Mouse (Mus musculus) MEL (cell line): ENCODE data around the gene Lrig2. TPM values are rescaled to one million over a fixed set of nuclear protein-coding genes. Genes with fewer than 3 reads are reported as not detected.

Experiments used
- DNase-seq: peaks from one replicate; pipeline ENCODE4 v3.0.0; 2011; ENCODE audit warnings: low read depth, low spot score
- H3K27ac ChIP-seq: 2 replicates; pipeline ENCODE4 v1.5.1; 2012; ENCODE audit warnings: low read depth, mild to moderate bottlenecking, control low read depth, low read length, moderate library complexity; ENCODE audit not compliant: control insufficient read depth
- H3K27me3 ChIP-seq, 2 experiments: fragments of 150-350 bp in 1 of 2; sonication (generic) in 1 of 2; 2 replicates each; pipeline ENCODE4 v1.6.1; 2012; ENCODE audit warnings: low read length in 2 of 2, mild to moderate bottlenecking in 2 of 2, improper control_type of control experiment in 1 of 2, moderate library complexity in 1 of 2; ENCODE audit not compliant: insufficient read depth in 2 of 2, control insufficient read depth in 1 of 2
- H3K36me3 ChIP-seq, 2 experiments: 2 replicates each; pipeline ENCODE4 v1.6.1; 2012 to 2014; ENCODE audit warnings: low read length in 2 of 2, improper control_type of control experiment in 1 of 2, inconsistent platforms in 1 of 2, mild to moderate bottlenecking in 1 of 2; ENCODE audit not compliant: insufficient read depth in 2 of 2, control insufficient read depth in 1 of 2
- H3K4me1 ChIP-seq, 2 experiments: fragments of 150-350 bp in 1 of 2; sonication (generic) in 1 of 2; 2 replicates each; pipeline ENCODE4 v1.6.1; 2012; ENCODE audit warnings: low read length in 2 of 2, improper control_type of control experiment in 1 of 2, mild to moderate bottlenecking in 1 of 2; ENCODE audit not compliant: insufficient read depth in 2 of 2, control insufficient read depth in 1 of 2
- H3K4me3 ChIP-seq, 2 experiments: fragments of 150-350 bp in 1 of 2; sonication (generic) in 1 of 2; 2 replicates each; pipeline ENCODE4 v1.5.1; 2012; ENCODE audit warnings: low read depth in 2 of 2, low read length in 2 of 2, mild to moderate bottlenecking in 2 of 2, moderate library complexity in 2 of 2, control low read depth in 1 of 2, improper control_type of control experiment in 1 of 2; ENCODE audit not compliant: control insufficient read depth in 1 of 2, insufficient read depth in 1 of 2
- H3K79me2 ChIP-seq: 2 replicates; pipeline ENCODE4 v1.6.1; 2012; ENCODE audit warnings: mild to moderate bottlenecking, low read length, moderate library complexity; ENCODE audit not compliant: control insufficient read depth, poor library complexity, insufficient read depth
- H3K9ac ChIP-seq: 2 replicates; pipeline ENCODE4 v1.6.1; 2012; ENCODE audit warnings: low read depth, mild to moderate bottlenecking, control low read depth, low read length, moderate library complexity; ENCODE audit not compliant: control insufficient read depth, poor library complexity, severe bottlenecking
- H3K9me3 ChIP-seq: fragments of 150-350 bp; sonication (generic); replicated peaks from 2 replicates; pipeline ENCODE4 v1.6.1; 2012; ENCODE audit warnings: mild to moderate bottlenecking, low read length, improper control_type of control experiment, moderate library complexity; ENCODE audit not compliant: insufficient read depth
- CHD2 ChIP-seq: IDR thresholded peaks from 2 replicates; pipeline ENCODE4 v1.6.1; 2011; ENCODE audit warnings: low read length, improper control_type of control experiment
- CTCF ChIP-seq, 3 experiments: IDR thresholded peaks in 2 of 3; conservative IDR thresholded peaks in 1 of 3; 2 replicates each; pipeline ENCODE4 v1.5.1; 2011 to 2012; ENCODE audit warnings: low read length in 3 of 3, low read depth in 2 of 3, mild to moderate bottlenecking in 2 of 3, improper control_type of control experiment in 1 of 3, inconsistent platforms in 1 of 3, mixed read lengths in 1 of 3, moderate library complexity in 1 of 3; ENCODE audit not compliant: control insufficient read depth in 1 of 3, insufficient read depth in 1 of 3, poor library complexity in 1 of 3, severe bottlenecking in 1 of 3
- E2F4 ChIP-seq: IDR thresholded peaks from 2 replicates; pipeline ENCODE4 v1.6.1; 2011; ENCODE audit warnings: low read depth, low read length, improper control_type of control experiment, borderline replicate concordance
- ELF1 ChIP-seq: IDR thresholded peaks from 2 replicates; pipeline ENCODE4 v1.6.1; 2014; ENCODE audit warnings: low read depth, mild to moderate bottlenecking, inconsistent platforms, low read length, improper control_type of control experiment, moderate library complexity
- EP300 ChIP-seq, 2 experiments: IDR thresholded peaks; 2 replicates each; pipeline ENCODE4 v1.6.1; 2011; ENCODE audit warnings: improper control_type of control experiment in 2 of 2, low read length in 2 of 2, low read depth in 1 of 2, mild to moderate bottlenecking in 1 of 2
- ETS1 ChIP-seq: IDR thresholded peaks from 2 replicates; pipeline ENCODE4 v1.6.1; 2012; ENCODE audit warnings: low read depth, mild to moderate bottlenecking, inconsistent platforms, low read length, improper control_type of control experiment, moderate library complexity
- GATA1 ChIP-seq: IDR thresholded peaks from 2 replicates; pipeline ENCODE4 v1.6.1; 2011; ENCODE audit warnings: low read depth, low read length, improper control_type of control experiment
- HCFC1 ChIP-seq: IDR thresholded peaks from 2 replicates; pipeline ENCODE4 v1.6.1; 2012; ENCODE audit warnings: low read depth, mild to moderate bottlenecking, inconsistent platforms, low read length, improper control_type of control experiment, moderate library complexity
- JUND ChIP-seq: IDR thresholded peaks from 2 replicates; pipeline ENCODE4 v1.6.1; 2011; ENCODE audit warnings: low read depth, mild to moderate bottlenecking, improper control_type of control experiment, low read length
- MAFK ChIP-seq: IDR thresholded peaks from 2 replicates; pipeline ENCODE4 v1.6.1; 2011; ENCODE audit warnings: low read depth, mild to moderate bottlenecking, low read length, improper control_type of control experiment, borderline replicate concordance
- MAX ChIP-seq: IDR thresholded peaks from 2 replicates; pipeline ENCODE4 v1.6.1; 2011; ENCODE audit warnings: low read length, improper control_type of control experiment
- MAZ ChIP-seq: IDR thresholded peaks from 2 replicates; pipeline ENCODE4 v1.6.1; 2012; ENCODE audit warnings: low read depth, mild to moderate bottlenecking, inconsistent platforms, low read length, improper control_type of control experiment
- MXI1 ChIP-seq: IDR thresholded peaks from 2 replicates; pipeline ENCODE4 v1.6.1; 2011; ENCODE audit warnings: mild to moderate bottlenecking, low read depth, low read length, improper control_type of control experiment
- MYB ChIP-seq: IDR thresholded peaks from 2 replicates; pipeline ENCODE4 v1.6.1; 2011; ENCODE audit warnings: mild to moderate bottlenecking, low read depth, low read length, improper control_type of control experiment
- MYC ChIP-seq: IDR thresholded peaks from 2 replicates; pipeline ENCODE4 v1.6.1; 2011; ENCODE audit warnings: low read depth, mild to moderate bottlenecking, low read length, improper control_type of control experiment, moderate library complexity
- NELFE ChIP-seq: IDR thresholded peaks from 2 replicates; pipeline ENCODE4 v1.6.1; 2011; ENCODE audit warnings: low read depth, low read length, improper control_type of control experiment
- NRF1 ChIP-seq: IDR thresholded peaks from 2 replicates; pipeline ENCODE4 v1.6.1; 2014; ENCODE audit warnings: low read depth, mild to moderate bottlenecking, inconsistent platforms, low read length, improper control_type of control experiment, moderate library complexity; ENCODE audit not compliant: poor library complexity, insufficient read depth, severe bottlenecking
- POLR2A ChIP-seq, 2 experiments: IDR thresholded peaks; 2 replicates each; pipeline ENCODE4 v1.6.1; 2011 to 2012; ENCODE audit warnings: low read length in 2 of 2, mild to moderate bottlenecking in 2 of 2, control low read depth in 1 of 2, improper control_type of control experiment in 1 of 2, low read depth in 1 of 2, moderate library complexity in 1 of 2; ENCODE audit not compliant: control insufficient read depth in 1 of 2, insufficient read depth in 1 of 2, poor library complexity in 1 of 2
- POLR2AphosphoS2 ChIP-seq: IDR thresholded peaks from 2 replicates; pipeline ENCODE4 v1.6.1; 2011; ENCODE audit warnings: low read length, improper control_type of control experiment
- POLR2AphosphoS5 ChIP-seq: IDR thresholded peaks from 2 replicates; pipeline ENCODE4 v1.6.1; 2012; ENCODE audit warnings: low read depth, borderline replicate concordance, mild to moderate bottlenecking, inconsistent platforms, low read length, moderate library complexity, mixed read lengths
- RAD21 ChIP-seq: IDR thresholded peaks from 2 replicates; pipeline ENCODE4 v1.6.1; 2011; ENCODE audit warnings: mild to moderate bottlenecking, low read depth, low read length, improper control_type of control experiment
- RCOR1 ChIP-seq: IDR thresholded peaks from 2 replicates; pipeline ENCODE4 v1.6.1; 2012; ENCODE audit warnings: low read depth, mild to moderate bottlenecking, inconsistent platforms, low read length, improper control_type of control experiment
- SIN3A ChIP-seq: IDR thresholded peaks from 2 replicates; pipeline ENCODE4 v1.6.1; 2012; ENCODE audit warnings: low read length, improper control_type of control experiment, inconsistent platforms
- SMC3 ChIP-seq: IDR thresholded peaks from 2 replicates; pipeline ENCODE4 v1.6.1; 2011; ENCODE audit warnings: low read depth, low read length, improper control_type of control experiment
- TAL1 ChIP-seq: IDR thresholded peaks from 2 replicates; pipeline ENCODE4 v1.6.1; 2012; ENCODE audit warnings: mild to moderate bottlenecking, inconsistent platforms, low read length, moderate library complexity, mixed read lengths
- TBP ChIP-seq: IDR thresholded peaks from 2 replicates; pipeline ENCODE4 v1.8.0; 2011; ENCODE audit warnings: low read depth, low read length, improper control_type of control experiment
- TCF12 ChIP-seq: IDR thresholded peaks from 2 replicates; pipeline ENCODE4 v1.6.1; 2014; ENCODE audit warnings: low read depth, mild to moderate bottlenecking, inconsistent platforms, low read length, improper control_type of control experiment, moderate library complexity
- UBTF ChIP-seq: IDR thresholded peaks from 2 replicates; pipeline ENCODE4 v1.6.1; 2012; ENCODE audit warnings: low read depth, mild to moderate bottlenecking, inconsistent platforms, low read length, improper control_type of control experiment, moderate library complexity, borderline replicate concordance; ENCODE audit not compliant: insufficient read depth
- USF1 ChIP-seq: IDR thresholded peaks from 2 replicates; pipeline ENCODE4 v1.6.1; 2014; ENCODE audit warnings: low read depth, mild to moderate bottlenecking, inconsistent platforms, low read length, improper control_type of control experiment, moderate library complexity
- USF2 ChIP-seq, 2 experiments: IDR thresholded peaks; 2 replicates each; pipeline ENCODE4 v1.6.1; 2011 to 2012; ENCODE audit warnings: improper control_type of control experiment in 2 of 2, low read length in 2 of 2, borderline replicate concordance in 1 of 2, inconsistent platforms in 1 of 2, low read depth in 1 of 2, mild to moderate bottlenecking in 1 of 2; ENCODE audit not compliant: insufficient read depth in 1 of 2
- ZC3H11A ChIP-seq: IDR thresholded peaks from 2 replicates; pipeline ENCODE4 v1.6.1; 2012; ENCODE audit warnings: low read depth, mild to moderate bottlenecking, inconsistent platforms, low read length, improper control_type of control experiment
- ZMIZ1 ChIP-seq: IDR thresholded peaks from 2 replicates; pipeline ENCODE4 v1.6.1; 2012; ENCODE audit warnings: low read depth, mild to moderate bottlenecking, inconsistent platforms, low read length, improper control_type of control experiment, moderate library complexity
- ZNF384 ChIP-seq: IDR thresholded peaks from 2 replicates; pipeline ENCODE4 v1.6.1; 2012; ENCODE audit warnings: low read depth, mild to moderate bottlenecking, inconsistent platforms, low read length, improper control_type of control experiment
- polyA plus RNA-seq, 2 experiments: library from polyadenylated mRNA; stranded (reverse) in 1 of 2; unstranded in 1 of 2; fragments of >175 nt in 1 of 2; fragments of >200 nt in 1 of 2; gene quantifications; 2 replicates each; pipeline versions ENCODE4 v1.2.1 to v1.2.4; 2012; ENCODE audit warnings: low replicate concordance in 2 of 2, low read depth in 1 of 2; ENCODE audit not compliant: insufficient read length in 2 of 2, insufficient read depth in 1 of 2, missing spikeins in 1 of 2
- total RNA-seq: library from RNA; depleted of rRNA; stranded (reverse); fragments of 300-350 nt; gene quantifications from 2 replicates; pipeline ENCODE4 v1.2.3, GENCODE M21; 2012; rRNA removed

Gene Lrig2
- 4.3 and 6.1 TPM in 2 replicates for total RNA-seq
- 1 to 10 TPM in 1 of 2 experiments, not detected in 1; 4.2 TPM for polyA plus RNA-seq

DNA sequence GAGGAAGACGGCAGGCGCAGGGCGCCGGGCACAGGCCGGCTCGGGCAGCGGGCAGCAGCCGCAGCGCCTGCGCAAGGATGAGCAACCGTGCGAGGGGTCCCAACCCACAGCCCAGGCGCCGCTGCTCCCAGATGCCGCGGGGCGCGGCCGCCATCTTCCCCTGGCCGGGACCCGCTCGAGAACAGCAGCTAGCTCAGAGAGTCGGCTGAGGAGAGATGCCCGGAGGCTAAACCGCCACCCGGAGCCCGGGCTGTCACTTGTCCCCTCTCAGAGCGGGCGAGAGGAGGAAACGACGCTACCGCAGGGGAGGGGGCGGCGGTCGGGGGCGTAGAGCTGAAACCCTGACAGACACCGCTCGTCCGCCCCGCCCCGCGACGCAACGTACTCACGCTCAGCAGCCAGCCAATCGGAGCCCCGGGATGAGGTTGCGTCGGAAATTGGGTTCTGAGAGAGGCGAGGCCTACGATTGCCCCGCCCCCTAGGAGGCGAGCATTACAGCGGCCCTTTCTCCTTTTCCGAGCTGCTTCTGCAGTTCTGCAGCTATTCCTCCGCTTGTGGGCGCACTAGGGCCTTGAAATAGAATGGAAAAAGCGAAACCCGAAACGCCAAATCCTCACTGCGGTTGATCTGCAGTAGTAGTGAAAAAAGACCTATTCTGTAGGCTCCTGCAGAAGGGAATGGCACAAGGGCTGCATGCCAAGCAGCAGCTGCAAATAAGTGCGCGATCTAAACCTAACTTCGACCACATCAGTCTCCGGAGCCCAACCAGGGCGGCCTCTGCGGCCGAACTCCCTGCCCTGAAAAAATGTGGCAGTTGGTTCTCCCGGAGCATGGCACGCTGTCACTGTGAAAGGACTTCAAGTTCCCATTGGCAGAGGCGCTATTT lies at the start of gene Lrig2:
Lrig2 (minus strand) TSS at position 381 of the 886 bp plus-strand sequence.
- Histone ChIP-seq H3K79me2 (peaks cover 9% of the 10 kb centered on the region), H3K9me3 (no peaks in the 10 kb centered on the region)
- no peak for TF ChIP-seq USF2 (IDR thresholded peaks at IDR 0.05; ENCODE audit: borderline replicate concordance in 1 of 2, insufficient read depth in 1 of 2, low read depth in 1 of 2, low read length in 2 of 2)
- no peak for TF ChIP-seq GATA1
- peak; percentile 60 for TF ChIP-seq ZC3H11A
- TF ChIP-seq SMC3, result peak; percentile 71
- peak; percentile 67 for TF ChIP-seq NELFE
- TF ChIP-seq ZNF384, result peak; percentile 12; the same call in 1 of the 2 replicates
- peak; percentile 62 for TF ChIP-seq HCFC1
- TF ChIP-seq CTCF (IDR thresholded peaks at IDR 0.05 in 2 of 3, conservative IDR thresholded peaks at IDR 0.05 in 1 of 3; ENCODE audit: control insufficient read depth in 1 of 3, insufficient read depth in 1 of 3, low read depth in 2 of 3, low read length in 3 of 3, poor library complexity in 1 of 3, severe bottlenecking in 1 of 3), result peak; percentile 43 to 89 (median 76); a peak in 5 of 6 replicates
- peak; percentile 68 for TF ChIP-seq TCF12
- no peak for TF ChIP-seq MAFK
- TF ChIP-seq MYB, result peak; percentile 9; the same call in 1 of the 2 replicates
- peak; percentile 72 for TF ChIP-seq NRF1
- TF ChIP-seq ELF1, result no peak; the same call in none of the 2 replicates
- TF ChIP-seq UBTF, result peak; percentile 39; the same call in 1 of the 2 replicates
- no peak for TF ChIP-seq E2F4
- TF ChIP-seq MXI1, result peak; percentile 92
- TF ChIP-seq EP300 (IDR thresholded peaks at IDR 0.05; ENCODE audit: low read depth in 1 of 2, low read length in 2 of 2), result no peak
- peak; percentile 68; the same call in 1 of the 2 replicates for TF ChIP-seq MAX
- peak; percentile 24; the same call in 1 of the 2 replicates for TF ChIP-seq ETS1
- peak; percentile 55 to 56; a peak in 3 of 4 replicates for TF ChIP-seq POLR2A (IDR thresholded peaks at IDR 0.05; ENCODE audit: control insufficient read depth in 1 of 2, insufficient read depth in 1 of 2, low read depth in 1 of 2, low read length in 2 of 2, poor library complexity in 1 of 2)
- TF ChIP-seq USF1, result peak; percentile 35; the same call in 1 of the 2 replicates
- TF ChIP-seq POLR2AphosphoS2, result no peak
- TF ChIP-seq ZMIZ1, result peak; percentile 45; the same call in 1 of the 2 replicates
- 0 out of 2 replicates have a peak, but pooled peaks have one; percentile 39 for TF ChIP-seq MAZ
- TF ChIP-seq CHD2, result no peak
- TF ChIP-seq POLR2AphosphoS5, result no peak
- TF ChIP-seq TBP, result no peak
- TF ChIP-seq TAL1, result no peak
- peak; percentile 51 for TF ChIP-seq SIN3A
- no peak for TF ChIP-seq RCOR1
- peak; percentile 41; the same call in 1 of the 2 replicates for TF ChIP-seq MYC
- TF ChIP-seq RAD21, result peak; percentile 74
- no peak for TF ChIP-seq JUND
- TF ChIP-seq, all 39 proteins: peak for 20
- peak within 1 kb of the TSS; percentile 93 for H3K27ac ChIP-seq
- H3K27me3 ChIP-seq, result no peaks in the 10 kb centered on the region
- H3K36me3 ChIP-seq, result peaks cover 0 to 18% of the 10 kb centered on the region in 2 experiments; a peak in 2 of 4 replicates
- peak within 1 kb of the TSS; percentile 86 for H3K9ac ChIP-seq
- H3K4me1 ChIP-seq, result peaks cover 7 to 10% of the 10 kb centered on the region in 2 experiments; a peak in 3 of 4 replicates
- H3K4me3 ChIP-seq, result peak within 1 kb of the TSS; percentile 85 to 92
- DNase-seq, result peak; percentile 99
